Mouse (Mus musculus) hindbrain, postnatal 0 days (tissue): ENCODE results near the gene Cers5. TPM values are rescaled to one million over a fixed set of nuclear protein-coding genes. Genes with fewer than 3 reads are reported as not detected.

Experiments used
- ATAC-seq: fragments of 200-750 bp; cut with Nextera tagmentation; 2 replicates; pipeline ENCODE4 v1.8.0; 2017; ENCODE audit warnings: mild to moderate bottlenecking, moderate TSS enrichment, moderate library complexity
- DNase-seq: peaks from one replicate; pipeline ENCODE4 v3.0.0-alpha.2; 2015; ENCODE audit warnings: low spot score
- H3K27ac ChIP-seq: fragments of 300-500 bp; sonication (generic); 2 replicates; pipeline ENCODE4 v1.5.1; 2014; ENCODE audit warnings: mild to moderate bottlenecking
- H3K27me3 ChIP-seq: fragments of 300-500 bp; sonication (generic); 2 replicates; pipeline ENCODE4 v1.6.1; 2014; ENCODE audit warnings: low read length, mixed read lengths; ENCODE audit not compliant: insufficient read depth
- H3K36me3 ChIP-seq: fragments of 300-500 bp; sonication (generic); 2 replicates; pipeline ENCODE4 v1.6.1; 2014; ENCODE audit warnings: low read length, mixed read lengths; ENCODE audit not compliant: insufficient read depth
- H3K4me1 ChIP-seq: fragments of 300-500 bp; sonication (generic); 2 replicates; pipeline ENCODE4 v1.6.1; 2014; ENCODE audit warnings: antibody characterized with exemption, low read length, mixed read lengths; ENCODE audit not compliant: insufficient read depth
- H3K4me2 ChIP-seq: fragments of 300-500 bp; sonication (generic); 2 replicates; pipeline ENCODE4 v1.6.1; 2014; ENCODE audit warnings: low read depth, mild to moderate bottlenecking, low read length, moderate library complexity, mixed read lengths
- H3K4me3 ChIP-seq: fragments of 300-500 bp; sonication (generic); 2 replicates; pipeline ENCODE4 v1.5.1; 2014; ENCODE audit warnings: low read length
- H3K9ac ChIP-seq: fragments of 300-500 bp; sonication (generic); replicated peaks from 2 replicates; pipeline ENCODE4 v1.6.1; 2014; ENCODE audit warnings: mild to moderate bottlenecking, low read length, moderate library complexity, mixed read lengths
- H3K9me3 ChIP-seq: fragments of 300-500 bp; sonication (generic); 2 replicates; pipeline ENCODE4 v1.6.1; 2016; ENCODE audit warnings: low read length, mixed read lengths
- CTCF ChIP-seq: IDR thresholded peaks from 2 replicates; pipeline ENCODE4 v1.5.1; 2016; ENCODE audit warnings: antibody characterized with exemption, control low read depth, low read depth
- WGBS: fragments of 180-500 bp; shearing (Covaris S2); extraction: QIAGEN DNeasy Blood & Tissue Kit; methylation state at CpG from one replicate; pipeline ENCODE4 v1.1.7; 2014; 5-methylcytosine and 5-hydroxymethylcytosine counted together
- polyA plus RNA-seq: library from polyadenylated mRNA; unstranded; fragments of >200 nt; fragmentation: Nextera tagmentation; extraction: Ambion mirVana; gene quantifications from 2 replicates; pipeline ENCODE4 v1.2.1, GENCODE M21; 2015
- total RNA-seq: library from RNA; depleted of rRNA; stranded (reverse); fragments of >200 nt; gene quantifications from 2 replicates; pipeline ENCODE4 v1.2.3, GENCODE M21; 2014; rRNA removed

The Cers5 gene
- total and polyA plus RNA-seq, 2 experiments from 2014 or later = 73.9 to 92.8 TPM

- Histone ChIP-seq H3K4me2 (no peak overlapping the region), H3K36me3 (peaks cover 3% of the 10 kb centered on the region; the same call in 1 of the 2 replicates), H3K27ac (no peak overlapping the region), H3K27me3 (no peaks in the 10 kb centered on the region), H3K4me1 (no peaks in the 10 kb centered on the region), H3K9me3 (no peaks in the 10 kb centered on the region), H3K9ac (no peak overlapping the region), H3K4me3 (no peak overlapping the region)
- 42% methylated on average over 9 of the region's 9 CpGs for WGBS
- TF ChIP-seq CTCF = no peak
- ATAC-seq = peak; percentile 46; the same call in 1 of the 2 replicates
- peak; percentile 39 for DNase-seq
These were observed 80.7 kb downstream of the Cers5 start for GRCm38 (mm10) chr15:99691976-99692375.

GRCm38 (mm10) chr15:99690924-99691323 is 81.8 kb downstream of the Cers5 start:
- DNase-seq = no peak
- no peaks in the 10 kb centered on the region for H3K27me3 ChIP-seq
- H3K4me2 ChIP-seq = no peak overlapping the region
- ATAC-seq = no peak
- no peak overlapping the region for H3K27ac ChIP-seq
- H3K4me1 ChIP-seq = no peaks in the 10 kb centered on the region
- TF ChIP-seq CTCF = no peak
- H3K36me3 ChIP-seq = no peaks in the 10 kb centered on the region
- WGBS = 25% methylated on average over 4 of the region's 4 CpGs
- no peak overlapping the region for H3K4me3 ChIP-seq
- no peaks in the 10 kb centered on the region for H3K9me3 ChIP-seq
- no peak overlapping the region for H3K9ac ChIP-seq

GRCm38 (mm10) chr15:99688712-99689111 is 84.0 kb downstream of the Cers5 start:
- peak; percentile 57; the same call in 1 of the 2 replicates for ATAC-seq
- Histone ChIP-seq H3K4me3 (no peak overlapping the region), H3K9ac (no peak overlapping the region), H3K4me2 (no peak overlapping the region), H3K27me3 (no peaks in the 10 kb centered on the region), H3K9me3 (no peaks in the 10 kb centered on the region), H3K4me1 (no peaks in the 10 kb centered on the region), H3K27ac (no peak overlapping the region), H3K36me3 (no peaks in the 10 kb centered on the region)
- 2% methylated on average over 4 of the region's 4 CpGs for WGBS
- peak; percentile 86 for DNase-seq
- TF ChIP-seq CTCF = peak; percentile 96

Other genes starting within 250 kb of the Cers5 start
- gene Faim2, start 244.7 kb downstream of the Cers5 start, total RNA-seq = 30.5 and 33.4 TPM in 2 replicates
- gene Faim2, start 244.7 kb downstream of the Cers5 start, polyA plus RNA-seq = 54.6 and 57.9 TPM in 2 replicates
- gene Aqp2, start 193.8 kb downstream of the Cers5 start, total RNA-seq = not detected in 2 replicates
- gene Aqp2, start 193.8 kb downstream of the Cers5 start, polyA plus RNA-seq = 0.10 TPM in 1 of 2 replicates, not detected in the other
- 3.8 and 5.5 TPM in 2 replicates for gene Aqp5, start 182.1 kb downstream of the Cers5 start, total RNA-seq
- 1.1 TPM in 2 replicates for gene Aqp5, start 182.1 kb downstream of the Cers5 start, polyA plus RNA-seq
- 0.14 and 0.26 TPM in 2 replicates for gene Aqp6, start 171.5 kb downstream of the Cers5 start, total RNA-seq
- 0.33 and 0.50 TPM in 2 replicates for gene Aqp6, start 171.5 kb downstream of the Cers5 start, polyA plus RNA-seq
- 46.4 and 49.1 TPM in 2 replicates for gene Racgap1, start 121.2 kb downstream of the Cers5 start, total RNA-seq
- 49.7 and 52.0 TPM in 2 replicates for gene Racgap1, start 121.2 kb downstream of the Cers5 start, polyA plus RNA-seq
- gene Asic1, start 102.5 kb downstream of the Cers5 start, total RNA-seq = 127 and 143 TPM in 2 replicates
- 32.0 and 37.1 TPM in 2 replicates for gene Asic1, start 102.5 kb downstream of the Cers5 start, polyA plus RNA-seq
- gene Smarcd1, start 70.8 kb downstream of the Cers5 start, total RNA-seq = 74.0 and 89.4 TPM in 2 replicates
- 78.1 and 91.2 TPM in 2 replicates for gene Smarcd1, start 70.8 kb downstream of the Cers5 start, polyA plus RNA-seq
- gene Gm17349, start 67.4 kb downstream of the Cers5 start, total RNA-seq = not detected in 2 replicates
- not detected in 2 replicates for gene Gm17349, start 67.4 kb downstream of the Cers5 start, polyA plus RNA-seq
- 2.8 and 3.7 TPM in 2 replicates for gene Gpd1, start 55.4 kb downstream of the Cers5 start, total RNA-seq
- 2.5 TPM in 2 replicates for gene Gpd1, start 55.4 kb downstream of the Cers5 start, polyA plus RNA-seq
- 61.2 and 101 TPM in 2 replicates for gene Cox14, start 47.3 kb downstream of the Cers5 start, total RNA-seq
- gene Cox14, start 47.3 kb downstream of the Cers5 start, polyA plus RNA-seq = 201 and 202 TPM in 2 replicates
- gene Lima1, start 102.6 kb upstream of the Cers5 start, total RNA-seq = 5.8 and 6.9 TPM in 2 replicates
- 8.0 and 10.4 TPM in 2 replicates for gene Lima1, start 102.6 kb upstream of the Cers5 start, polyA plus RNA-seq
- gene Fam186a, start 194.2 kb upstream of the Cers5 start, total RNA-seq = 0.47 TPM in 1 of 2 replicates, not detected in the other
- 0.18 TPM in 1 of 2 replicates, not detected in the other for gene Fam186a, start 194.2 kb upstream of the Cers5 start, polyA plus RNA-seq
- gene Larp4, start 197.2 kb upstream of the Cers5 start, total RNA-seq = 61.3 and 62.1 TPM in 2 replicates
- gene Larp4, start 197.2 kb upstream of the Cers5 start, polyA plus RNA-seq = 19.5 and 21.2 TPM in 2 replicates